Mouse (Mus musculus) E14TG2a.4 (cell line): ENCODE data around the gene Osbpl8.

ENCODE experiments used
- CTCF ChIP-seq: conservative IDR thresholded peaks from 2 replicates; pipeline ENCODE4 v1.5.1; 2014; ENCODE audit warnings: low read length
- NANOG ChIP-seq: IDR thresholded peaks from 2 replicates; pipeline ENCODE4 v1.6.1; 2014; ENCODE audit warnings: borderline replicate concordance, low read length, mixed read lengths

DNA sequence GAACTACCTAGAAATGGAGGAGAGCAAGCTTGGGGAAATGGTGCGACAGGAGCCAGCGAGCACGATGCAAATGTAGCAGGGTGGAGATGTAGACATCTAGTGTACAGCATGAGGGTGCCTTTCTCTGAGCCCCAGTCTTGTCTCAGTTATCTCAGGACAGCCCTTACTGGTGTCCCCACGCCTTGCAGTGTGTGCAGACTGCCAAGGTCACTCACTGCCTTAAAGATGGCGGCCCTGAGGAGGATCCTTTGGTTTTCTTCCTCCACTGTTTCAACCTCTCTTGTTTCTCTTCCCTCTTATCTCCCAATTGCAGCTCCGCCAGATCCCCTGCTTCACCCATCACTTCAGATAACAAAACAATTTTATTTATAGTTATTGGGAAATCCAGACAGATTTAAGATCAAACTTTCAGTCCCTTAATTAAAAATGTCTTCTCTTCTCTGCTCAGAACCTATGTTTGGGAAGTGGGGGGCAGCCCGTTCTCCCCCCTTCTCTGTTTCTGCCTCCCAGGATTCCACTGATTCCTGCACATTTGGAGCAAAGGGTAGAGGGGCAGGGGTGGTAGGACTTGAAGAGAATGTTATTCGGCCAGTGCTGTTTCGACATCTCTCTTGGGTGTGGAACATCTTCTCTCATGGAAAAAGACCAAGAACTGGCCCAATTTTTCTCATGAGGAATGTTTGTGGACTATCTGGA, 154.4 kb downstream of the Osbpl8 start:
- TF ChIP-seq CTCF = no peak
- no peak for TF ChIP-seq NANOG
